Mouse (Mus musculus): ENCODE results near the gene Spats2. TPM values are rescaled to one million over a fixed set of nuclear protein-coding genes. Genes with fewer than 3 reads are reported as not detected.
"Not testable (repeated sequence)": the region's sequence is repeated elsewhere in the genome, so short reads cannot be mapped to it uniquely, and the experiment has no call there.

Spats2 gene
- 10 to 100 TPM; 13.9 to 20.1 (median 17.6) TPM for total RNA-seq (2022)

DNA sequence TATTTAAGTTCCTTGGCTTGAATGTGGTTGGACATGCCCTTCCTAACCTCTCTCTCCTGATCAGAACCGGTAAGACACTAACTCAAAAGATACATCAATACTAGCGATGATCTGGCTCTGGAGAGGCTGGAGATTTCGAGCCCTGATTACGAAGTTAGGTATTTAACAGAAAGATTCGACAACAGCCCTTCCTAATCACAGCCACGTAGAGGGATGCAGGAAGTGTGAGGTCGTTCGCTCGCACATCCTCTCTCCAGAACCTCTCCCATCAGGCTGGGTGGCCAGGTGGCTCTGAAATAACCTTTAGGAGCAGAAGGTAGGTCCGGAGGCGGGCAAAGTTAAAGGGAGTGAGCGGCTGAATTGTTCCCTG lies at the start of gene Spats2:
Spats2 (plus strand) TSS at position 206 of the 370 bp plus-strand sequence.
- no peak for DNase-seq

GRCm38 (mm10) chr15:99076011-99076410 lies 49.7 kb upstream of the Spats2 start:
- not testable (repeated sequence) for DNase-seq

- DNase-seq = no peak
These were observed 47.4 kb upstream of the Spats2 start for GRCm38 (mm10) chr15:99078181-99078910.

DNA sequence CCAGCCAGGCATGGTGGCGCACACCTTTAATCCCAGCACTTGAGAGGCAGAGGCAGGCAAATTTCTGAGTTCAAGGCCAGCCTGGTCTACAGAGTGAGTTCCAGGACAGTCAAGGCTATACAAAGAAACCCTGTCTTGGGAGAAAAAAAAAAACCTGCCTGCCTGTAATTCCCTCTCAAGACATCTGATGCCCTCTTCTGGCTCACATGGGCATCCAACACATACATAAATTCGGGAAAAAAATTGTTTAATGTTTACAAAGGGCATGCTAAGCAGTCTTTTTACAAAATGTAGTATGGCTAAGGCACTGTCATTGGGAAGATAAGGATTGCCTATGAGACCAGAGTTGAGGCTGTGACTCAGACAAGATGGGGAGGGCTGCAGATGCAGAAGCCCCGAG lies 45.9 kb upstream of the Spats2 start:
- DNase-seq = no peak

GRCm38 (mm10) chr15:99082322-99082721 lies 43.4 kb upstream of the Spats2 start:
- no peak for DNase-seq

GRCm38 (mm10) chr15:99082840-99083239 lies 42.9 kb upstream of the Spats2 start:
- no peak for DNase-seq

DNA sequence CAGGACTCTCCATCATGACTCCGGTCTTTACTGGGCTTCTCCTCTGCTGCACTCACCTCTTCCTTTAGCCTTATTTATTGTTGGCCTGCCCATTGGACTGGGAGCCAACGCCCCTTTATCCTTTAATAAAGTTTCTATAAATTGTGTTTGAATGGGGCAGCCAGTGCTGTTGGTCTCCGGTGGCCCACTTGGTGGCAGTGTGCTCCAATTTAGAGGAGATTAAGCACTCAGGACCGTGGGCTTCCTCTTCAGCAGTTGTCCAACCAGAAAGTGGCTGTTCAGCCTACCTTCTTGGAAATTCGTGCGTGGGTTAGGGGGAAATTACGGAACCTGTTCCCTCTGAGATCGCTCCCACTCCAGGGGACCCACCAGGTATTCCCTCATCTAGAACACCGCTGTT lies 42.5 kb upstream of the Spats2 start:
- DNase-seq = no peak

- DNase-seq = no peak
These were observed 41.7 kb upstream of the Spats2 start for GRCm38 (mm10) chr15:99083867-99084557.

DNA sequence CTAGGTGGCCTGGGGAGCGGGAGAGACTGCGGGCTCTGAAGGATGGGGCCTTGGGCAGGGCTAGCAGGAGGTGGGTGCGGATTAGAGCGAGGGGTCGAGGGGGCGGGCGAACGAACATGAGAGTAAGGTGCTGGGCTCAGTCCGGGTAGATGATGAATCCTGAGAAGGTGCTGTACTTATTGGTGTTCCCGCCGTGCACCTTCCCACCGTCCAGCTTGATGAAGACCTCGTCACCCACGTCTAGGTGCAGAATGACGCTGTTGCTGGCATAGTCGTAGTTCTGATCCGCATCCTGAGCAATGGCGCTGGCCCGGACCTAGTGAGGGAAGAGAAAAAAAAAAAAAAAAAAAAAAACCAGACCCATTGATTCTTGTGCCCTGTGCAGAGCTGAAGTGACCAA lies 41.1 kb upstream of the Spats2 start:
- DNase-seq = no peak

DNA sequence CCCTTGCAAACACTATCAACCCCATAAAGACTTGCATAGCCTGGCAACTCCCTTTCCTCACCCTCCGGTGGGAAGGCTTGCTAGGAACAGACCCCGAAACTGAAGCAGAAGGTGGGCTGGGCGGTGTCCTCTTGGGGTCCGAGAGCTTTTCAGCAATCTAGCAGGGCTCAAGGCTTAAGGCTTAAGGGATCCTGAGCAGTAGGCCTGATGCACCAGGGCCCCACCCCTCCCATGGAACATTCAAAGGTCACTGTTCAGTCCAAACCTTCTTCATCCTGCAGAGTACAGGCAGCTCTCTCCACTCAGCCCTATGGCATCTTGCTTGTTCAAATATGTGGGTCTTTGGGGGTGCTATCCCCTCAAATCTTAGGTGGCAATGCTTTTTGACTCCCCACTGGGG lies 39.7 kb upstream of the Spats2 start:
- DNase-seq = no peak

DNA sequence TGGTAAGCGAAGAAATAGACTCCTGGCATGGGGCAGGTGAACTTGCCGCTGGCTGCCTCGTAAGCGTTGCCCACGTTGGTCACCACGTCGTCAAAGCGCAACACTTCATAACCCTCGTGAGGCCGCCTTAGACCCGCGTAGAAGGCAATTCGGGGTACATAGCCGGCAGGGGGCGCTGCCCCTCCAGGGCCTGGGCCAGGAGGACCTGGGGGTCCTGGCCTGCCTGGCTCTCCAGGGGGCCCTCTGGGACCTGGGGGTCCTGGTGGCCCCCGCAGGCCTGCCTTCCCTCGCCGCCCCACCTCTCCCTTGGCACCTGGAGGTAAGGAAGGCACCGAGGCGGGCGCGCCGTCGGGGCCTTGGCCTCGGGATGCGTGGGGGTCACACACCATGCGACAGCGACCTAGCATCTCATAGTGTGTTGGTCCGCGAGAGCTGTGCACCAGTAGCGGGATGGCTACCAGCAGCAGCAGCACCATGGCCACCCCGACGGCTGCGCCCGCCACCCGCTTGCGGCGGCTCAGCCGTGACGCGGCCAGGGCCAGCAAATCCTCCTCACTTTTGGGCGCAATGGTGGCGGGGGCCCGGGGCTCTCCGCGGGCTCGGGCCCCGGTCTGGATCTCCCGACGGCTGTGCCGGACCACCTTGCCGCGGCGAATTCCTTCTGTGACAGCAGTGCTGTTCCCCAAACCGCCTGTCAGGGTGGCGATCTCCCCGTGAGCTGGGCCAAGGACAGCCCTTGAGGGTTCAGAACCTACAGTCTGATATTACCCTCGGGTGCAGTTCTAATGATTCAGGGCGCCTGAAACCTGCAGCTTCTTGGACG lies 38.3 kb upstream of the Spats2 start, which contains the start of gene C1ql4:
C1ql4 (minus strand) TSS at position 565 of the 823 bp plus-strand sequence.
- DNase-seq = no peak

GRCm38 (mm10) chr15:99088292-99088691 lies 37.4 kb upstream of the Spats2 start:
- DNase-seq = peak; percentile 45

GRCm38 (mm10) chr15:99089069-99089468 lies 36.6 kb upstream of the Spats2 start:
- DNase-seq = no peak

GRCm38 (mm10) chr15:99092870-99093269 lies 32.8 kb upstream of the Spats2 start, which contains the start of gene Dnajc22:
Gene Dnajc22 (plus strand): TSS chr15:99093170.
- DNase-seq = no peak

GRCm38 (mm10) chr15:99093291-99094258 lies 32.1 kb upstream of the Spats2 start:
- DNase-seq = no peak

- DNase-seq = no peak
These were observed 31.0 kb upstream of the Spats2 start for GRCm38 (mm10) chr15:99094631-99095270.

- DNase-seq = no peak
These were observed 30.4 kb upstream of the Spats2 start for GRCm38 (mm10) chr15:99095356-99095755.

GRCm38 (mm10) chr15:99096061-99096793 lies 29.5 kb upstream of the Spats2 start:
- no peak for DNase-seq

DNA sequence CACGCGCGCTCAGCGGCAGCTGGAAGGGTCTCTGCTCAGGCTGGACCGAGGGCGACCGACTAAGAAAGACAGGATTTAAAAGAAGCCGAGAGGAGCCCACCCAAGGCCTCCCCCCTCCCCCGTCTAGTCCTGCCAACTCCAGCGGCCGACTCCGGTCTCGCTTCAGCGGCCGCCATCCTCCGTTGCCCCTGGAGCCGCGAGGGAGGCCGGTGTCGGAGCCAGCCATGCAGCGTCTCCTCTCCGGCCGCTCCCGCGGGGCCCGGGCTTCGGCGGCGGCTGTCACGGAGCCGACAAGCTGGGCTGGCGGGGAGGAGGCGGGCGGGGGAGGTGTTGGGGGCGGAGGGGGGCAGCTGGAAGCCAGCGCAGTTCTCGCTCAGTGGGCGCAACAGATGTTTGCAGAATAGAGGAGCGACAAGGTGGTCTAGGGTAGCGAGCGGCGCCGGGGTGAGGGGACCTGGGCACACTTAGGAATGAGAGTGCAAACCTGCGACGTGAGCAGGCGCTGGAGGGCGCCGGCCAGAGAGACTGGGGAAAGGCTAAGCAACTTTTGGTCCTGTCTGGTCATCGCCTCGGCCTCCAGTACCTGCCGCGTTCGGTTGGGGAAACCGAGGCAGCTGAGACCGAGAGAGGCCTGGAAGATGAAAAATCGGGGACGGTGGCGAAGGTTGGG lies 28.8 kb upstream of the Spats2 start:
- no peak for DNase-seq
